Mouse (Mus musculus): ENCODE measurements around the gene Ski. TPM values are rescaled to one million over a fixed set of nuclear protein-coding genes. Genes with fewer than 3 reads are reported as not detected.

Ski gene
- polyA plus RNA-seq, 1 experiment from 2014 or later: 14.6 TPM

DNA sequence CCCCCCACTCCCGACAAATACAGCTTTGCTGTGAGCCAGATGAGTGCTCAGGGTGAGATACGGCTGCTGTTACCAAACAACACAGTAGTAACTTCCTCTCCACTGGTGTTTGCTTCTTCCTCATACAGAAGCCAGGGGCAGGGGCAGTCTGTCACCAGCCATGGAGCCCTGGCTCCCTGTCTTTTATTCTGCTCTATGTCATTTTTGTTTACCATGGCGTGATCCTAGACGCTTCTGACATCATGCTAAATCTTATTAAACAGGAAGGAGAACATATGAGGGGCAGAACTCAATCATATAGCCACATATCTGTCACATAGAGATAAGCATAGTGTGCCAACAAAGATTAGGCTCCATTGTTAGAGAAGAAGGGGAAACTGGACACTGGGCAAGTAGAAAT lies 105.8 kb downstream of the Ski start:
- no peak overlapping the region for H3K9ac ChIP-seq (ENCODE audit: low read depth, low read length)
- WGBS (ENCODE audit: insufficient replicate concordance): 78% methylated on average over 4 of the region's 4 CpGs
- no peak overlapping the region for H3K27ac ChIP-seq (ENCODE audit: low read depth, low read length)

DNA sequence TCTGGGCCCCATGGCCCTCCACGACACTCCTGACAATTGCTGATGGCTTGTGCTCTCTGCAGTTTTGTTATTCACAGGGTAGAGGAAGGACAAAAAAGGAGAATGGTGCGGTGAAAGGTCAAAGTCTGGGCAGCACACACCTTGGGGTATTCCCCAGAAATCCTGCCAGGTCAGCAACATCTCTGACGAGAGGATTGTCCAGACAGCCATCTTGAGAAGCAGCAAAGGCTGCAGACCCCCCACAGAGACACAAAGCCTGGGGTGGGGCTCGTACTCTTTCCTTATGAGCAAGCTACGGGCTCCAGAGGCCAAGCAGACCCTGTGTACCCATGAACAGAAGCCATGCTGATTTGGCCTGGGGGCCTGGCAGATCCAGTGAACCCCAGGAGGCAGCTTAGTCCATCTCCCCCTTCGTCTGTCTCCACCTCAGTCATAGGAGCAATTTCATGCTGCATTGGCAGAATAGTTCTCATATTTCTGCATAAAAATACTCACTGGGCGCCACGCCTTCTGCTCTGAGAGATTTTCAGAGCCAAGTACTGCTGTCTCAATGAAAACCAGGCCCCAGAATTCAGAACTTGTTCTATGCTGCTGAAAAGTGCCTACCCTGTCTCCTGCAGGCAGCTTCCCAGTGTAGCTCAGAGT lies 108.5 kb downstream of the Ski start:
- H3K9ac ChIP-seq (ENCODE audit: low read depth, low read length): no peak overlapping the region
- no peaks in the 10 kb centered on the region for H3K27me3 ChIP-seq (ENCODE audit: control insufficient read depth, insufficient read depth, low read length)
- no peaks in the 10 kb centered on the region; the same call in 1 of the 2 replicates for H3K9me3 ChIP-seq (replicated peaks; ENCODE audit: control insufficient read depth, low read length)
- H3K4me2 ChIP-seq: no peak overlapping the region
- no peak overlapping the region for H3K27ac ChIP-seq (ENCODE audit: low read depth, low read length)
- ATAC-seq (replicated peaks; ENCODE audit: insufficient number of reproducible peaks, low FRiP score, low TSS enrichment): no peak
- 70% methylated on average over 8 of the region's 8 CpGs for WGBS (ENCODE audit: insufficient replicate concordance)
- H3K4me1 ChIP-seq (ENCODE audit: control insufficient read depth, insufficient read depth, low read length): no peaks in the 10 kb centered on the region
- H3K36me3 ChIP-seq (ENCODE audit: control insufficient read depth, insufficient read depth, low read length): no peaks in the 10 kb centered on the region
- no peak overlapping the region for H3K4me3 ChIP-seq (ENCODE audit: low read depth, low read length)

More for the DNA sequence above, 105.8 kb downstream of the Ski start:
- no peaks in the 10 kb centered on the region for H3K27me3 ChIP-seq (ENCODE audit: control insufficient read depth, insufficient read depth, low read length)
- no peak for ATAC-seq (replicated peaks; ENCODE audit: insufficient number of reproducible peaks, low FRiP score, low TSS enrichment)
- no peak overlapping the region for H3K4me3 ChIP-seq (ENCODE audit: low read depth, low read length)
- H3K4me1 ChIP-seq (ENCODE audit: control insufficient read depth, insufficient read depth, low read length): peaks cover 10% of the 10 kb centered on the region; the same call in 1 of the 2 replicates
- no peak overlapping the region for H3K4me2 ChIP-seq
- H3K9me3 ChIP-seq (replicated peaks; ENCODE audit: control insufficient read depth, low read length): no peaks in the 10 kb centered on the region; the same call in 1 of the 2 replicates
- no peaks in the 10 kb centered on the region for H3K36me3 ChIP-seq (ENCODE audit: control insufficient read depth, insufficient read depth, low read length)

DNA sequence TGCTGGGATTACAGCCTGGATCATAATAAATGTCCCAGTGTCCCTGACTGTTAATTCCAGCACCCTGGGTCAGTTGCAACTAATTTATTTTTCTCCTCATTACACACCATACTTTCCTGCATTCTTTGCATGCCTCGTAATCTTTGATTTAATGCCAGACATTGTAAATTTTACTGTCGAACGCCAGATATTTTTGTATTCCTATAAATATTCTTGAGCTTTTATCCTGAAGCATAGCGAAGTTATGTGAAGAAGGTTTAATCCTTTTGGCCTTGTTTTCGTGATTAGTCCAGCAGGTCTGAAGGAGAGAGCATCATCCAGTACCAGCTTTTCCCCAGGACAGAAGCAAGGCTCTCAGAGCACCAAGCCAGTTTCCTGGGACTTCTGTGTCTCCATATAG lies 112.9 kb downstream of the Ski start:
- no peak overlapping the region for H3K4me2 ChIP-seq
- no peak overlapping the region; the same call in 1 of the 2 replicates for H3K9ac ChIP-seq (ENCODE audit: low read depth, low read length)
- no peaks in the 10 kb centered on the region for H3K4me1 ChIP-seq (ENCODE audit: control insufficient read depth, insufficient read depth, low read length)
- 78% methylated on average over 5 of the region's 5 CpGs for WGBS (ENCODE audit: insufficient replicate concordance)
- H3K27ac ChIP-seq (ENCODE audit: low read depth, low read length): no peak overlapping the region
- no peaks in the 10 kb centered on the region for H3K27me3 ChIP-seq (ENCODE audit: control insufficient read depth, insufficient read depth, low read length)
- no peaks in the 10 kb centered on the region for H3K36me3 ChIP-seq (ENCODE audit: control insufficient read depth, insufficient read depth, low read length)
- no peak overlapping the region for H3K4me3 ChIP-seq (ENCODE audit: low read depth, low read length)
- H3K9me3 ChIP-seq (replicated peaks; ENCODE audit: control insufficient read depth, low read length): no peaks in the 10 kb centered on the region
- no peak for ATAC-seq (replicated peaks; ENCODE audit: insufficient number of reproducible peaks, low FRiP score, low TSS enrichment)

DNA sequence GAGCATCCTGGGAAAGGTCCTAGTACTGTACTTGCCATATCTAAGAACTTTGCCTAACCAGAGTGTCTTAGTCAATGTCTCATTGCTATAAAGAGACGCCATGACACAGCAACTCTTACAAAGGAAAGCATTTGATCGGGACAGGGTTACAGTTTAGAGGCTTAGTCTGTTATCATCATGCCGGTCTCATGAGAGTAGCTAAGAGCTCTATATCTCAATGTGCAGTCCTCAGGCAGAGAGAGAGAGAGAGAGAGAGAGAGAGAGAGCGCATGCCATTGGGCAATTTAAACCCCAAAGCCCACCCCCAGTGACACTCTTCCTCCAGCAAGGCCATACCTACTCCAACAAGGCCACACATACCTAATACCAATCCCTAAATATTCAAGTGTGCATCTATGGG lies 114.5 kb downstream of the Ski start:
- Histone ChIP-seq H3K27ac (ENCODE audit: low read depth, low read length) (no peak overlapping the region), H3K9ac (ENCODE audit: low read depth, low read length) (no peak overlapping the region), H3K36me3 (ENCODE audit: control insufficient read depth, insufficient read depth, low read length) (no peaks in the 10 kb centered on the region), H3K4me2 (no peak overlapping the region), H3K9me3 (replicated peaks; ENCODE audit: control insufficient read depth, low read length) (no peaks in the 10 kb centered on the region), H3K4me1 (ENCODE audit: control insufficient read depth, insufficient read depth, low read length) (no peaks in the 10 kb centered on the region), H3K4me3 (ENCODE audit: low read depth, low read length) (no peak overlapping the region), H3K27me3 (ENCODE audit: control insufficient read depth, insufficient read depth, low read length) (no peaks in the 10 kb centered on the region)
- ATAC-seq (replicated peaks; ENCODE audit: insufficient number of reproducible peaks, low FRiP score, low TSS enrichment): no peak
- WGBS (ENCODE audit: insufficient replicate concordance): 76% methylated on average over 4 of the region's 4 CpGs

Other genes with a start within 250 kb of the Ski start
- 0.13 and 0.30 TPM in 2 replicates for gene Plch2, start 165.8 kb downstream of the Ski start, polyA plus RNA-seq (2014; fragmentation: Nextera tagmentation; extraction: Ambion mirVana)
- gene Pex10, start 155.6 kb downstream of the Ski start, polyA plus RNA-seq (2014; fragmentation: Nextera tagmentation; extraction: Ambion mirVana): 4.1 and 9.9 TPM in 2 replicates
- gene Rer1, start 136.2 kb downstream of the Ski start, polyA plus RNA-seq (2014; fragmentation: Nextera tagmentation; extraction: Ambion mirVana): 148 TPM in 2 replicates
- 2.5 and 2.9 TPM in 2 replicates for gene Morn1, start 136.0 kb downstream of the Ski start, polyA plus RNA-seq (2014; fragmentation: Nextera tagmentation; extraction: Ambion mirVana)
- 64.9 and 66.8 TPM in 2 replicates for gene Faap20, start 27.2 kb upstream of the Ski start, polyA plus RNA-seq (2014; fragmentation: Nextera tagmentation; extraction: Ambion mirVana)
- 6.8 and 8.2 TPM in 2 replicates for gene Prkcz, start 138.8 kb upstream of the Ski start, polyA plus RNA-seq (2014; fragmentation: Nextera tagmentation; extraction: Ambion mirVana)
- 0.14 and 0.16 TPM in 2 replicates for gene Gabrd, start 175.5 kb upstream of the Ski start, polyA plus RNA-seq (2014; fragmentation: Nextera tagmentation; extraction: Ambion mirVana)
- 1.6 and 1.8 TPM in 2 replicates for gene Cfap74, start 186.6 kb upstream of the Ski start, polyA plus RNA-seq (2014; fragmentation: Nextera tagmentation; extraction: Ambion mirVana)
- gene Tmem52, start 246.5 kb upstream of the Ski start, polyA plus RNA-seq (2014; fragmentation: Nextera tagmentation; extraction: Ambion mirVana): not detected in 2 replicates